Mouse (Mus musculus) MEL (cell line): ENCODE measurements around the gene Gm21973.

Experiments
- CHD1 ChIP-seq: IDR thresholded peaks from 2 replicates; pipeline ENCODE4 v1.6.1; 2012; ENCODE audit warnings: low read depth, mild to moderate bottlenecking, inconsistent platforms, low read length, improper control_type of control experiment
- CTCF ChIP-seq, 3 experiments: IDR thresholded peaks in 2 of 3; conservative IDR thresholded peaks in 1 of 3; 2 replicates each; pipeline ENCODE4 v1.5.1; 2011 to 2012; ENCODE audit warnings: low read length in 3 of 3, low read depth in 2 of 3, mild to moderate bottlenecking in 2 of 3, improper control_type of control experiment in 1 of 3, inconsistent platforms in 1 of 3, mixed read lengths in 1 of 3, moderate library complexity in 1 of 3; ENCODE audit not compliant: control insufficient read depth in 1 of 3, insufficient read depth in 1 of 3, poor library complexity in 1 of 3, severe bottlenecking in 1 of 3
- GABPA ChIP-seq: IDR thresholded peaks from 2 replicates; pipeline ENCODE4 v1.6.1; 2012; ENCODE audit warnings: low read depth, mild to moderate bottlenecking, inconsistent platforms, low read length, improper control_type of control experiment, moderate library complexity
- MAX ChIP-seq: IDR thresholded peaks from 2 replicates; pipeline ENCODE4 v1.6.1; 2011; ENCODE audit warnings: low read length, improper control_type of control experiment
- MXI1 ChIP-seq: IDR thresholded peaks from 2 replicates; pipeline ENCODE4 v1.6.1; 2011; ENCODE audit warnings: mild to moderate bottlenecking, low read depth, low read length, improper control_type of control experiment
- POLR2A ChIP-seq, 2 experiments: IDR thresholded peaks; 2 replicates each; pipeline ENCODE4 v1.6.1; 2011 to 2012; ENCODE audit warnings: low read length in 2 of 2, mild to moderate bottlenecking in 2 of 2, control low read depth in 1 of 2, improper control_type of control experiment in 1 of 2, low read depth in 1 of 2, moderate library complexity in 1 of 2; ENCODE audit not compliant: control insufficient read depth in 1 of 2, insufficient read depth in 1 of 2, poor library complexity in 1 of 2
- POLR2AphosphoS2 ChIP-seq: IDR thresholded peaks from 2 replicates; pipeline ENCODE4 v1.6.1; 2011; ENCODE audit warnings: low read length, improper control_type of control experiment
- POLR2AphosphoS5 ChIP-seq: IDR thresholded peaks from 2 replicates; pipeline ENCODE4 v1.6.1; 2012; ENCODE audit warnings: low read depth, borderline replicate concordance, mild to moderate bottlenecking, inconsistent platforms, low read length, moderate library complexity, mixed read lengths
- USF1 ChIP-seq: IDR thresholded peaks from 2 replicates; pipeline ENCODE4 v1.6.1; 2014; ENCODE audit warnings: low read depth, mild to moderate bottlenecking, inconsistent platforms, low read length, improper control_type of control experiment, moderate library complexity

- TF ChIP-seq CTCF (IDR thresholded peaks at IDR 0.05 in 2 of 3, conservative IDR thresholded peaks at IDR 0.05 in 1 of 3; ENCODE audit: control insufficient read depth in 1 of 3, insufficient read depth in 1 of 3, low read depth in 2 of 3, low read length in 3 of 3, poor library complexity in 1 of 3, severe bottlenecking in 1 of 3) (no peak), POLR2AphosphoS5 (no peak), CHD1 (no peak), USF1 (no peak), GABPA (no peak), POLR2A (IDR thresholded peaks at IDR 0.05; ENCODE audit: control insufficient read depth in 1 of 2, insufficient read depth in 1 of 2, low read depth in 1 of 2, low read length in 2 of 2, poor library complexity in 1 of 2) (no peak), MAX (no peak), MXI1 (no peak), POLR2AphosphoS2 (no peak)
Measured at GRCm38 (mm10) chr15:10375404-10375803, 50.2 kb downstream of the Gm21973 start.
